Mouse (Mus musculus) limb, embryonic 11.5 days (tissue): ENCODE data around the gene Smim23. TPM values are rescaled to one million over a fixed set of nuclear protein-coding genes. Genes with fewer than 3 reads are reported as not detected.

Source experiments
- ATAC-seq: fragments of 200-750 bp; cut with Nextera tagmentation; 2 replicates; pipeline ENCODE4 v1.8.0; 2017; ENCODE audit warnings: low read depth; ENCODE audit not compliant: insufficient number of reproducible peaks, low FRiP score, low TSS enrichment
- DNase-seq: peaks from one replicate; pipeline ENCODE4 v3.0.0-alpha.2; 2015; ENCODE audit warnings: low spot score
- H3K27ac ChIP-seq: fragments of 300-500 bp; sonication (generic); replicated peaks from 2 replicates; pipeline ENCODE4 v1.5.1; 2014; ENCODE audit warnings: low read depth, mild to moderate bottlenecking, low read length
- H3K27me3 ChIP-seq: fragments of 300-500 bp; sonication (generic); 2 replicates; pipeline ENCODE4 v1.6.1; 2014; ENCODE audit warnings: mild to moderate bottlenecking, low read length, mixed read lengths; ENCODE audit not compliant: control insufficient read depth, insufficient read depth
- H3K36me3 ChIP-seq: fragments of 300-500 bp; sonication (generic); 2 replicates; pipeline ENCODE4 v1.6.1; 2014; ENCODE audit warnings: mild to moderate bottlenecking, low read length, moderate library complexity, mixed read lengths; ENCODE audit not compliant: control insufficient read depth, insufficient read depth
- H3K4me1 ChIP-seq: fragments of 300-500 bp; sonication (generic); 2 replicates; pipeline ENCODE4 v1.6.1; 2014; ENCODE audit warnings: low read length, mixed read lengths; ENCODE audit not compliant: control insufficient read depth, insufficient read depth
- H3K4me2 ChIP-seq: fragments of 300-500 bp; sonication (generic); 2 replicates; pipeline ENCODE4 v1.6.1; 2014; ENCODE audit warnings: low read depth, mild to moderate bottlenecking, moderate library complexity; ENCODE audit not compliant: severe bottlenecking
- H3K4me3 ChIP-seq: fragments of 300-500 bp; sonication (generic); 2 replicates; pipeline ENCODE4 v1.5.1; 2014; ENCODE audit warnings: low read depth, low read length
- H3K9ac ChIP-seq: fragments of 300-500 bp; sonication (generic); 2 replicates; pipeline ENCODE4 v1.6.1; 2014; ENCODE audit warnings: mild to moderate bottlenecking, low read length
- H3K9me3 ChIP-seq: fragments of 300-500 bp; sonication (generic); 2 replicates; pipeline ENCODE4 v1.6.1; 2016; ENCODE audit warnings: low read length; ENCODE audit not compliant: control insufficient read depth
- WGBS: fragments of 180-500 bp; shearing (Covaris S2); extraction: QIAGEN DNeasy Blood & Tissue Kit; methylation state at CpG from one replicate; pipeline ENCODE4 v1.1.7; 2014; 5-methylcytosine and 5-hydroxymethylcytosine counted together
- polyA plus RNA-seq: library from polyadenylated mRNA; unstranded; fragments of >200 nt; fragmentation: Nextera tagmentation; extraction: Ambion mirVana; gene quantifications from 2 replicates; pipeline ENCODE4 v1.2.1, GENCODE M21; 2014

Smim23 gene
- polyA plus RNA-seq, 1 experiment from 2014 or later, result not detected

- Histone ChIP-seq H3K27me3 (no peaks in the 10 kb centered on the region), H3K36me3 (no peaks in the 10 kb centered on the region), H3K27ac (no peak overlapping the region), H3K4me3 (no peak overlapping the region), H3K9me3 (no peaks in the 10 kb centered on the region), H3K4me1 (peaks cover 17% of the 10 kb centered on the region), H3K9ac (no peak overlapping the region), H3K4me2 (no peak overlapping the region)
- ATAC-seq, result no peak
- no peak for DNase-seq
- 43% methylated on average over 10 of the region's 10 CpGs for WGBS
These were observed 29.5 kb downstream of the Smim23 start for GRCm38 (mm10) chr11:32794759-32795445.

DNA sequence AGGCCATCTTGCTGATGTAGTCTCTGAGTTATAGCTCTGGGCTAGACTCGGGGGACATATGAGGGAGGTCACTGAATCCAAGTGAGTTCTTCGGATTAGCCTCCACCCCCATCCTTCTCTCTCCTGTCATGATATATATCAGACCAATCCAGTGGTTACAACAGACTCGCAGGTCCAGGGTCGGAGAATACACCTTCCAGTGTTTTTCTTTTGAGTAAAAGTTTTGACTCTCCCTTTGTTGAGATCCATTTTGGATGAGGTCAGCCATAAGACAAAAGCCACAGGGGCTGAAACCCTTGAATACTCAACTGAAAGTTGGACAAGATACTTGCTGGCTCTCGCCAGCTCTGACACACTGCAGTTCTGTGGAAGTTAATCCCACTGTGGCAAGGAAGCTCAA is 38.2 kb downstream of the Smim23 start:
- Histone ChIP-seq H3K4me2 (no peak overlapping the region), H3K9me3 (no peaks in the 10 kb centered on the region), H3K36me3 (no peaks in the 10 kb centered on the region), H3K9ac (no peak overlapping the region), H3K27me3 (no peaks in the 10 kb centered on the region), H3K4me1 (no peaks in the 10 kb centered on the region; the same call in 1 of the 2 replicates), H3K4me3 (no peak overlapping the region), H3K27ac (no peak overlapping the region)
- DNase-seq (no peak), ATAC-seq (no peak)
- 82% methylated on average over 5 of the region's 5 CpGs for WGBS

DNA sequence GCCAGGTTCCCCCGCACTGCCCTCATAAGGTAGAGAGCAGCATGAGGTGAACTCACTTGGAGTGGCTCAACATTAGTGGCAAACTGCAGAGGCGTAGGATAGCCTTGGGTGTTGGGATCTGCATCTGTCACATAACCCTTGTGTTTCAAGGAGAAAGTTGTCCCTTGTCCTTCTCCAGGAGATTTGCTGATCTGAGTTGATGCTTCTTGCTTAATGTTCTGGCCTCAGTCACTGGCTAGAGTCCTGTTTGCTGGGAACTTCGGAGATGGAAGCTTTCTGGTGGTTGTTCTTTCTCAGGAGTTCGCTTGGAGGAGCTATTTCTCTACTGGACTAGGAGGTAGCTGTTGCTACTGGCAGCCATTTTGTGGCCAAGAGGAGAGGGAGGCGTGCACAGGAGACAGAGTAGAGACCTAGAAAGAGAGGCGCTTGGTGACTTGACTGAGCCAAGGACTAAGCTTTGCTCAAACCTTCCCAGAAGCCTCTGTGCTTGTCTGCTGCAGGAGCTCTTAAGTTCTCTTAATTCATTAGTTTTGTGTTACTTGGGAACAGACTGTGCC is 38.7 kb downstream of the Smim23 start:
- no peak overlapping the region for H3K4me2 ChIP-seq
- 84% methylated on average over 6 of the region's 6 CpGs for WGBS
- H3K9ac ChIP-seq, result no peak overlapping the region
- H3K36me3 ChIP-seq, result no peaks in the 10 kb centered on the region
- no peaks in the 10 kb centered on the region for H3K9me3 ChIP-seq
- ATAC-seq, result no peak
- DNase-seq, result no peak
- H3K27me3 ChIP-seq, result no peaks in the 10 kb centered on the region
- peaks cover 3% of the 10 kb centered on the region; the same call in 1 of the 2 replicates for H3K4me1 ChIP-seq
- H3K27ac ChIP-seq, result no peak overlapping the region
- no peak overlapping the region for H3K4me3 ChIP-seq

DNA sequence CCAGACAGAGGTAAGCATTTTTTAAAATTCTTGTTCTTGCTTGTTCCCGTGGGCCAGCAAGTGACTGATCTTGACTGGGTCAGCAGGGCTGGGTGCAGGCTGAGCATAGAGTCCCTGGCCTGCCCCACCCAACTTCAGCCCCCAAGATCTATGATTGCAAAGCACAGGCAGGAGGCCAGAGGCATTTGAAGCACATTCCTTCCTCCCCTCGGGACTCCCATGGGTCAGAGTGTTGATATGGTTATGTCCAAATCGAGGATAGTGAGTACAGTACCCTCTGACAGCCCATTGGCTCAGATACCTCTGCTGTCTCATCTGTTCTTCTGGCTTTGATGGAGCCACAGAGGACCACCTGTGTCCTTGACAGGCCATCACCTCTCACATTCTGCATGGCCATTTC is 41.7 kb downstream of the Smim23 start:
- Histone ChIP-seq H3K9ac (no peak overlapping the region), H3K27ac (no peak overlapping the region), H3K4me1 (peaks cover 4% of the 10 kb centered on the region; the same call in 1 of the 2 replicates), H3K36me3 (no peaks in the 10 kb centered on the region), H3K9me3 (no peaks in the 10 kb centered on the region), H3K4me3 (no peak overlapping the region), H3K27me3 (no peaks in the 10 kb centered on the region), H3K4me2 (no peak overlapping the region)
- WGBS, result 82% methylated on average over 3 of the region's 3 CpGs
- no peak for DNase-seq
- no peak for ATAC-seq

- Histone ChIP-seq H3K4me1 (peaks cover 4% of the 10 kb centered on the region; the same call in 1 of the 2 replicates), H3K9ac (no peak overlapping the region), H3K9me3 (no peaks in the 10 kb centered on the region), H3K4me2 (no peak overlapping the region), H3K27me3 (no peaks in the 10 kb centered on the region), H3K36me3 (no peaks in the 10 kb centered on the region), H3K27ac (no peak overlapping the region), H3K4me3 (no peak overlapping the region)
- 62% methylated on average over 2 of the region's 2 CpGs for WGBS
- ATAC-seq, result no peak
- no peak for DNase-seq
These were observed 42.6 kb downstream of the Smim23 start for GRCm38 (mm10) chr11:32781633-32782404.

DNA sequence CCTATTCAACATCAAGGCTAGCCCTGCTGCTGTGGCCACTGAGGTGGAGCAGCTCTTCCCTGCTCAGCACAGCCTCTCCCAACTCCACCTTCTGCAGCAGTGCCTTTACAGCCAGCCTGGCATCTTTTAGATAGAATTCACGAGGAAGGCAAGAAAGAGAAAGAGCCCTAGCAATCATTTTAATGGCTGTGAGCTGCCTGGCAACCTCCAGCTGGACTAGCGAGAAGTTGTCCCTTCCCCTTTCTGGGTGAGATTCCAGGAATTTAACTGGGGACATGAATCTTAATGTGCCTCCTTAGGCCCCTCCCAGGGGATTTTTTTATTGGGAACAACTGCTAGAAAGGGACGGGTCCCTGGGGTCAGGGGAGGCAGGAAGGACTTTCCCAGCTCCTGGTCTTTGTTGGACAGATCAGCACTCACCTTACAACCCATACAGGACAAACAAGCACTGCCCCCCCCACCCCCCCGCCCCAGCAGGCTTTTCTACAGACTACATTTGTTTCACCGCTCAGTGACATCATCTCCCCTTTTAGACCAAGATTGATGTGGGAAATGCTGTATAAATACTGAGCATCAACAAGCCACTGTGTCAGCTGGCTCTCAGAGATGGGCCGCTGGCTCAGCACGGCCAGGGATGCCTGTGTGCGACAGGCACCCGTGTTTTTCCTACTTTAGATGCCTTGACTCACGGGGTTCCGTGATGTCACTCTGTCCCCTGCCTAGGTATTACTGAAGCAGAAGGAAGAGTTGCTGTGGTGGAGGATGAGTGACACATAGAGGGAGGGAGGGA is 43.5 kb downstream of the Smim23 start:
- H3K9ac ChIP-seq, result no peak overlapping the region
- no peaks in the 10 kb centered on the region for H3K36me3 ChIP-seq
- WGBS, result 52% methylated on average over 11 of the region's 11 CpGs
- H3K27ac ChIP-seq, result no peak overlapping the region
- H3K4me2 ChIP-seq, result no peak overlapping the region
- H3K27me3 ChIP-seq, result no peaks in the 10 kb centered on the region
- H3K4me1 ChIP-seq, result peaks cover 4% of the 10 kb centered on the region; the same call in 1 of the 2 replicates
- no peak overlapping the region for H3K4me3 ChIP-seq
- DNase-seq (no peak), ATAC-seq (no peak)
- H3K9me3 ChIP-seq, result no peaks in the 10 kb centered on the region

DNA sequence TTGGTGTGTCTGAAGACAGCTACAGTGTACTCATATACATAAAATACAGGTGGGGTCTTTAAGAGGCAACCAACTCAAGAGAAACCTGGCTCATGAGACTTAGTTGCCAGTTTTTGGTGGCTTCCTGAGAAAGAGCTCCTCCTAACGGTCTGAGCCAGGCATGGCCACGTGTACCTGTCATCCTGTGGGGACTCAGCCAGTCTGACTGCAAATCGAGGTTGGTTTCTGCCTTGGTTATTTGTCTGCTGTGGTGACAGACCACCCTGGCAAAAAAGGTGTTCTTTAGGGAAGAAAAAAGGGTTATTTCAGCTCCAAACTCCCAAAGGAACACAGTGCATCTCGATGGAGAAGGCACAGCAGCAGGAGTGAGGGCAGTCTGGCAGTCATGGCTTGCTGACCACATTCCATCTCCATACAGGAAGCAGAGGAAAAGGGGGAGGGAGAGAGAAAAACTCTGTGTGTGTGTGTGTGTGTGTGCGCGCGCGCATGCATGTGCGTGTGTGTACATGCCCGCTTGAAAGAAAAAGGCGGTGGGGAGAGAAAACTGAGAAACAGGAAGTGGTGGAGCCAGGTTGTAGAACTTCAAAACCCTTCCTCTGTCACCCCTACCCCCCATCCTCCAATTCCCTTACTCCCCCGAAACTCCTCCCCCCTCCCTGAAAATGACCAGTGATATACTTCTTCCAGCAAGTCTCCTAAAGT is 55.6 kb downstream of the Smim23 start:
- H3K27ac ChIP-seq, result 0 out of 2 replicates have a peak overlapping the region, but pooled peaks have one; percentile 24
- no peak overlapping the region for H3K9ac ChIP-seq
- H3K9me3 ChIP-seq, result 0 out of 2 replicates have a peak, but pooled peaks cover 3% of the 10 kb centered on the region
- no peaks in the 10 kb centered on the region for H3K36me3 ChIP-seq
- peaks cover 17% of the 10 kb centered on the region for H3K4me1 ChIP-seq
- no peak overlapping the region for H3K4me3 ChIP-seq
- H3K27me3 ChIP-seq, result no peaks in the 10 kb centered on the region
- H3K4me2 ChIP-seq, result no peak overlapping the region
- ATAC-seq (no peak), DNase-seq (peak; percentile 36)
- 82% methylated on average over 12 of the region's 12 CpGs for WGBS
